Mouse (Mus musculus): ENCODE measurements around the gene Klc2. TPM values are rescaled to one million over a fixed set of nuclear protein-coding genes. Genes with fewer than 3 reads are reported as not detected.

Gene Klc2
- polyA plus RNA-seq, 1 experiment from 2014 or later: 84.6 TPM

Other genes with a start within 250 kb of the Klc2 start
- 2.2 and 2.8 TPM in 2 replicates for gene Actn3, start 240.7 kb downstream of the Klc2 start, polyA plus RNA-seq (2014; fragmentation: Nextera tagmentation; extraction: Ambion mirVana)
- 19.1 and 19.4 TPM in 2 replicates for gene Zdhhc24, start 239.9 kb downstream of the Klc2 start, polyA plus RNA-seq (2014; fragmentation: Nextera tagmentation; extraction: Ambion mirVana)
- 7.8 and 10.8 TPM in 2 replicates for gene Bbs1, start 211.9 kb downstream of the Klc2 start, polyA plus RNA-seq (2014; fragmentation: Nextera tagmentation; extraction: Ambion mirVana)
- gene Dpp3, start 190.3 kb downstream of the Klc2 start, polyA plus RNA-seq (2014; fragmentation: Nextera tagmentation; extraction: Ambion mirVana): 75.9 and 95.2 TPM in 2 replicates
- gene Peli3, start 175.4 kb downstream of the Klc2 start, polyA plus RNA-seq (2014; fragmentation: Nextera tagmentation; extraction: Ambion mirVana): 10.4 and 16.5 TPM in 2 replicates
- gene Mrpl11, start 156.4 kb downstream of the Klc2 start, polyA plus RNA-seq (2014; fragmentation: Nextera tagmentation; extraction: Ambion mirVana): 111 and 119 TPM in 2 replicates
- gene Npas4, start 128.2 kb downstream of the Klc2 start, polyA plus RNA-seq (2014; fragmentation: Nextera tagmentation; extraction: Ambion mirVana): 0.35 and 0.48 TPM in 2 replicates
- gene Slc29a2, start 94.7 kb downstream of the Klc2 start, polyA plus RNA-seq (2014; fragmentation: Nextera tagmentation; extraction: Ambion mirVana): 11.5 and 12.2 TPM in 2 replicates
- 92.5 and 108 TPM in 2 replicates for gene B4gat1, start 79.7 kb downstream of the Klc2 start, polyA plus RNA-seq (2014; fragmentation: Nextera tagmentation; extraction: Ambion mirVana)
- gene AC124502.3, start 79.7 kb downstream of the Klc2 start, polyA plus RNA-seq (2014; fragmentation: Nextera tagmentation; extraction: Ambion mirVana): 2.1 and 3.0 TPM in 2 replicates
- gene Brms1, start 77.2 kb downstream of the Klc2 start, polyA plus RNA-seq (2014; fragmentation: Nextera tagmentation; extraction: Ambion mirVana): 21.4 and 34.1 TPM in 2 replicates
- gene Rin1, start 68.1 kb downstream of the Klc2 start, polyA plus RNA-seq (2014; fragmentation: Nextera tagmentation; extraction: Ambion mirVana): 0.62 and 0.86 TPM in 2 replicates
- gene Cd248, start 50.5 kb downstream of the Klc2 start, polyA plus RNA-seq (2014; fragmentation: Nextera tagmentation; extraction: Ambion mirVana): 6.3 and 26.4 TPM in 2 replicates
- 19.8 and 23.7 TPM in 2 replicates for gene Tmem151a, start 33.0 kb downstream of the Klc2 start, polyA plus RNA-seq (2014; fragmentation: Nextera tagmentation; extraction: Ambion mirVana)
- 62.2 and 63.5 TPM in 2 replicates for gene Yif1a, start 30.0 kb downstream of the Klc2 start, polyA plus RNA-seq (2014; fragmentation: Nextera tagmentation; extraction: Ambion mirVana)
- gene Cnih2, start 20.0 kb downstream of the Klc2 start, polyA plus RNA-seq (2014; fragmentation: Nextera tagmentation; extraction: Ambion mirVana): 433 and 499 TPM in 2 replicates
- 199 and 222 TPM in 2 replicates for gene Rab1b, start 11.5 kb downstream of the Klc2 start, polyA plus RNA-seq (2014; fragmentation: Nextera tagmentation; extraction: Ambion mirVana)
- 56.9 TPM in 2 replicates for gene Pacs1, start 154.6 kb upstream of the Klc2 start, polyA plus RNA-seq (2014; fragmentation: Nextera tagmentation; extraction: Ambion mirVana)
- gene Sf3b2, start 176.9 kb upstream of the Klc2 start, polyA plus RNA-seq (2014; fragmentation: Nextera tagmentation; extraction: Ambion mirVana): 321 and 329 TPM in 2 replicates
- 31.0 and 38.3 TPM in 2 replicates for gene Gal3st3, start 179.8 kb upstream of the Klc2 start, polyA plus RNA-seq (2014; fragmentation: Nextera tagmentation; extraction: Ambion mirVana)
- gene Catsper1, start 217.2 kb upstream of the Klc2 start, polyA plus RNA-seq (2014; fragmentation: Nextera tagmentation; extraction: Ambion mirVana): not detected in 2 replicates
- 10.7 and 10.8 TPM in 2 replicates for gene Cst6, start 231.0 kb upstream of the Klc2 start, polyA plus RNA-seq (2014; fragmentation: Nextera tagmentation; extraction: Ambion mirVana)
- 38.7 and 41.6 TPM in 2 replicates for gene Eif1ad, start 248.2 kb upstream of the Klc2 start, polyA plus RNA-seq (2014; fragmentation: Nextera tagmentation; extraction: Ambion mirVana)
- 274 and 327 TPM in 2 replicates for gene Banf1, start 248.6 kb upstream of the Klc2 start, polyA plus RNA-seq (2014; fragmentation: Nextera tagmentation; extraction: Ambion mirVana)